Mouse (Mus musculus) forebrain, embryonic 10.5 days (tissue): ENCODE data around the gene Lyrm7. TPM values are rescaled to one million over a fixed set of nuclear protein-coding genes. Genes with fewer than 3 reads are reported as not detected.
"Not testable (repeated sequence)": the region's sequence is repeated elsewhere in the genome, so short reads cannot be mapped to it uniquely, and the experiment has no call there.

ENCODE experiments used
- DNase-seq: peaks from one replicate; pipeline ENCODE4 v3.0.0-alpha.2; 2017; ENCODE audit warnings: low spot score; ENCODE audit errors: extremely low spot score
- H3K27ac ChIP-seq: fragments of 300-500 bp; sonication (generic); 2 replicates; pipeline ENCODE4 v1.5.1; 2016; ENCODE audit warnings: mild to moderate bottlenecking
- H3K27me3 ChIP-seq: fragments of 300-500 bp; sonication (generic); 2 replicates; pipeline ENCODE4 v1.6.1; 2016; ENCODE audit warnings: mild to moderate bottlenecking; ENCODE audit not compliant: poor library complexity, severe bottlenecking
- H3K36me3 ChIP-seq: fragments of 300-500 bp; sonication (generic); replicated peaks from 2 replicates; pipeline ENCODE4 v1.6.1; 2016; ENCODE audit warnings: mild to moderate bottlenecking, moderate library complexity
- H3K4me1 ChIP-seq: fragments of 300-500 bp; sonication (generic); 2 replicates; pipeline ENCODE4 v1.6.1; 2016
- H3K4me3 ChIP-seq: fragments of 300-500 bp; sonication (generic); 2 replicates; pipeline ENCODE4 v1.5.1; 2016; ENCODE audit warnings: mild to moderate bottlenecking, moderate library complexity
- H3K9me3 ChIP-seq: fragments of 300-500 bp; sonication (generic); 2 replicates; pipeline ENCODE4 v1.6.1; 2016; ENCODE audit warnings: mild to moderate bottlenecking, moderate library complexity
- WGBS: fragments of 180-500 bp; shearing (Covaris S2); methylation state at CpG from one replicate; pipeline ENCODE4 v1.1.7; 2016; 5-methylcytosine and 5-hydroxymethylcytosine counted together
- polyA plus RNA-seq: library from polyadenylated mRNA; unstranded; fragments of >200 nt; fragmentation: Nextera tagmentation; extraction: Ambion mirVana; gene quantifications from 2 replicates; pipeline ENCODE4 v1.2.1, GENCODE M21; 2016

Lyrm7 gene
- polyA plus RNA-seq, 1 experiment from 2014 or later, result 8.0 TPM

DNA sequence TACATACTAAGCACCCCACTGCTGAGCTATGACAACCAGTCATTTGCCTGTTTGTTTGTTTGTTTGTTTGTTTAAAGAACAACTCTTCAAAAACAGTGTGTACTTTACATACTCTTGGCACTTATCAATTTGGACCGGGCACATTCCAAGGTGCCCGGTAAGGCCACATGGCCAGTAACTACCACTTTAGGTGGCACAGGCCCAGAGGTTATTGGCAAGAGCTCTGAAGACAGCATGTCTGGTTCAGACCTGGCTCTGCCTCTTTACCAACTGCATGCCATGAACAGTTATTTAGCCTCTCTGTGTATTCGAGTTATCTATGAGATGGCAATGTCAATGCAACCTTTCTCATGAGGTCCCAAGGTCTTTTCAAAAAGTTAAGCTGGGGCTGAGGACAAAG is 35.9 kb upstream of the Lyrm7 start:
- DNase-seq, H3K27me3 ChIP-seq, H3K27ac ChIP-seq, H3K36me3 ChIP-seq, H3K9me3 ChIP-seq, H3K4me3 ChIP-seq: not testable (repeated sequence)
- 94% methylated on average over 3 of the region's 3 CpGs for WGBS
- H3K4me1 ChIP-seq, result peaks cover 10% of the 10 kb centered on the region

DNA sequence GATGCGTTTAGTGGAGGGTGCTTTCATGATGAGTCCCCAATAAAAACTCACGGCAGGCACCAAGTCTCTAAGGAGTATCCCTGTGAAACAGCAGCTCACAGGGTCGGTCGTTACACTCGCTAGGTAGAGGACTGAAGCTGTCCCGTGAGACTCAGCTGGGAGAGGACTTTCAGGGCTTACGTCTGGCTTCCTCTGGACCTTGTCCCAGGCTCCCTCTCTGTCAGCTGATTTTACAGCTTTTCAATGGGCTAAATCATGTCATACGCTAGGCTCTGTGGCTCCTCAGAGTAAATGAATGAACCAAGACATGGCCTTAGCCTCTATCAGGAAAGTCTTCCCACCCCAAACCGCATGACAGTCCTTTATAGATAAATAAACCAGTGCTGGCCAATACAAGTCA is 33.9 kb upstream of the Lyrm7 start:
- H3K4me1 ChIP-seq, result peaks cover 10% of the 10 kb centered on the region
- no peaks in the 10 kb centered on the region for H3K27me3 ChIP-seq
- no peaks in the 10 kb centered on the region for H3K9me3 ChIP-seq
- no peaks in the 10 kb centered on the region for H3K36me3 ChIP-seq
- WGBS, result 82% methylated on average over 9 of the region's 9 CpGs
- H3K4me3 ChIP-seq, result no peak overlapping the region
- no peak for DNase-seq
- H3K27ac ChIP-seq, result no peak overlapping the region

- H3K4me3 ChIP-seq, result no peak overlapping the region
- WGBS, result 66% methylated on average over 7 of the region's 7 CpGs
- H3K9me3 ChIP-seq, result no peaks in the 10 kb centered on the region; the same call in 1 of the 2 replicates
- no peak for DNase-seq
- H3K27ac ChIP-seq, result no peak overlapping the region
- H3K36me3 ChIP-seq, result no peaks in the 10 kb centered on the region
- 0 out of 2 replicates have a peak, but pooled peaks cover 4% of the 10 kb centered on the region for H3K4me1 ChIP-seq
- H3K27me3 ChIP-seq, result no peaks in the 10 kb centered on the region
Measured at GRCm38 (mm10) chr11:54892091-54892490, 31.4 kb upstream of the Lyrm7 start.

GRCm38 (mm10) chr11:54891341-54891740 is 30.6 kb upstream of the Lyrm7 start:
- WGBS, result 83% methylated on average over 5 of the region's 5 CpGs
- no peak for DNase-seq
- H3K4me1 ChIP-seq, result 0 out of 2 replicates have a peak, but pooled peaks cover 4% of the 10 kb centered on the region
- no peak overlapping the region for H3K4me3 ChIP-seq
- no peak overlapping the region for H3K27ac ChIP-seq
- no peaks in the 10 kb centered on the region for H3K36me3 ChIP-seq
- H3K9me3 ChIP-seq, result no peaks in the 10 kb centered on the region; the same call in 1 of the 2 replicates
- H3K27me3 ChIP-seq, result no peaks in the 10 kb centered on the region

DNA sequence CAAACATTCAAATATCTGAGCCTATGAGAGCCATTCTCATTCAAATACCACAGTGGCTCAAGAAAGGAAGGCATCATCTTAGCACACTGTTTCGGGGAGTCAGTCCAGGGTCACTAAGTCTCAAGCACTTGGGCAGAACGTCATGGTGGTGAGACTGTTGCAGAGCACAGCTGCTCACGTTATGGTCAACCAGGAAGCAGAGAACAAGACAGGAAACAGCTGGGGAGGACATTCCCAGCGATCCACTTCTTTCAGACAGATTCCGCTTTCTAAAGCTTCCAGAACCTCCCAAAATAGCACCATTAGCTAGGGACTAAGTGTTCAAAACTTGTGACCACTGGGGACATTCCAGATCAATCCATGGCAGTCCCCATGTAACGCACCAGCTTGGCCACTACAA is 27.2 kb upstream of the Lyrm7 start:
- Histone ChIP-seq H3K36me3 (no peaks in the 10 kb centered on the region), H3K4me1 (peaks cover 12% of the 10 kb centered on the region), H3K27me3 (no peaks in the 10 kb centered on the region), H3K27ac (no peak overlapping the region), H3K9me3 (no peaks in the 10 kb centered on the region; the same call in 1 of the 2 replicates), H3K4me3 (no peak overlapping the region)
- 91% methylated on average over 6 of the region's 6 CpGs for WGBS
- no peak for DNase-seq

GRCm38 (mm10) chr11:54885406-54885805 is 24.7 kb upstream of the Lyrm7 start:
- Histone ChIP-seq H3K4me1 (peaks cover 24% of the 10 kb centered on the region), H3K27me3 (no peaks in the 10 kb centered on the region), H3K9me3 (no peaks in the 10 kb centered on the region; the same call in 1 of the 2 replicates), H3K27ac (no peak overlapping the region), H3K36me3 (no peaks in the 10 kb centered on the region), H3K4me3 (no peak overlapping the region)
- DNase-seq, result no peak
- 83% methylated on average over 2 of the region's 2 CpGs for WGBS

- Histone ChIP-seq H3K4me3 (no peak overlapping the region), H3K4me1 (peaks cover 24% of the 10 kb centered on the region), H3K36me3 (no peaks in the 10 kb centered on the region), H3K27ac (no peak overlapping the region), H3K9me3 (no peaks in the 10 kb centered on the region; the same call in 1 of the 2 replicates), H3K27me3 (no peaks in the 10 kb centered on the region)
- DNase-seq, result no peak
- WGBS, result 32% methylated on average over 5 of the region's 5 CpGs
Measured at GRCm38 (mm10) chr11:54884937-54885336, 24.2 kb upstream of the Lyrm7 start.

GRCm38 (mm10) chr11:54884197-54884828 is 23.6 kb upstream of the Lyrm7 start:
- no peak for DNase-seq
- Histone ChIP-seq H3K27me3 (no peaks in the 10 kb centered on the region), H3K4me3 (no peak overlapping the region), H3K4me1 (peaks cover 24% of the 10 kb centered on the region), H3K27ac (no peak overlapping the region), H3K9me3 (no peaks in the 10 kb centered on the region; the same call in 1 of the 2 replicates), H3K36me3 (no peaks in the 10 kb centered on the region)
- 83% methylated on average over 5 of the region's 5 CpGs for WGBS

- H3K4me3 ChIP-seq, result no peak overlapping the region
- WGBS, result 49% methylated on average over 8 of the region's 8 CpGs
- no peak for DNase-seq
- no peaks in the 10 kb centered on the region for H3K36me3 ChIP-seq
- H3K27ac ChIP-seq, result no peak overlapping the region
- no peaks in the 10 kb centered on the region for H3K9me3 ChIP-seq
- peaks cover 24% of the 10 kb centered on the region for H3K4me1 ChIP-seq
- no peaks in the 10 kb centered on the region for H3K27me3 ChIP-seq
Measured at GRCm38 (mm10) chr11:54882671-54883070, 22.0 kb upstream of the Lyrm7 start.

DNA sequence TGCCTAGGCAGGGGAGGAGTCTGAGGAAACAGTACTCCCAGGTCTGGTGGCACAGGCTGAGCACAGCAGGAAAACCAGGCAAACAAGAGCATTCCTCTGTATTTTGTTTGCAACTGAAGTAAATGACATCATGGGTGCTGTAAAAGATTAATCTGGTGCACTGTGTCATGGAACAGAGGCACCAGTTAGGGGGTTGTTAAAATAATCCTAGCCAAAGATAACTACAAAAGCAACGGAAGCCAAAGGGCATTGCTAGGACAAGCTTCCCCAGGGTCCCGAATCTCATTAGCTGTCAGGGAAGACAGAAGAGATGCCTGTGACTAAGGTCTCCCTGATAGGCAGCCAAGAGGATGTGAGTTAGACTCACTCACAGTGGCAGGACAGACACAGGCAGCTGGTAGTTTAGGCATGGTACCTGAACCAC is 20.3 kb upstream of the Lyrm7 start:
- H3K4me1 ChIP-seq, result peaks cover 24% of the 10 kb centered on the region
- WGBS, result 30% methylated on average over 2 of the region's 2 CpGs
- no peak overlapping the region for H3K4me3 ChIP-seq
- no peaks in the 10 kb centered on the region for H3K36me3 ChIP-seq
- no peak overlapping the region for H3K27ac ChIP-seq
- no peaks in the 10 kb centered on the region for H3K9me3 ChIP-seq
- H3K27me3 ChIP-seq, result no peaks in the 10 kb centered on the region
- no peak for DNase-seq

GRCm38 (mm10) chr11:54879922-54880321 is 19.2 kb upstream of the Lyrm7 start:
- no peaks in the 10 kb centered on the region for H3K27me3 ChIP-seq
- no peak overlapping the region for H3K4me3 ChIP-seq
- no peak overlapping the region for H3K27ac ChIP-seq
- DNase-seq, result no peak
- 85% methylated on average over 10 of the region's 10 CpGs for WGBS
- peaks cover 19% of the 10 kb centered on the region for H3K4me1 ChIP-seq
- H3K36me3 ChIP-seq, result peaks cover 7% of the 10 kb centered on the region
- H3K9me3 ChIP-seq, result no peaks in the 10 kb centered on the region

GRCm38 (mm10) chr11:54879434-54879833 is 18.7 kb upstream of the Lyrm7 start:
- WGBS, result 52% methylated on average over 4 of the region's 4 CpGs
- no peak for DNase-seq

DNA sequence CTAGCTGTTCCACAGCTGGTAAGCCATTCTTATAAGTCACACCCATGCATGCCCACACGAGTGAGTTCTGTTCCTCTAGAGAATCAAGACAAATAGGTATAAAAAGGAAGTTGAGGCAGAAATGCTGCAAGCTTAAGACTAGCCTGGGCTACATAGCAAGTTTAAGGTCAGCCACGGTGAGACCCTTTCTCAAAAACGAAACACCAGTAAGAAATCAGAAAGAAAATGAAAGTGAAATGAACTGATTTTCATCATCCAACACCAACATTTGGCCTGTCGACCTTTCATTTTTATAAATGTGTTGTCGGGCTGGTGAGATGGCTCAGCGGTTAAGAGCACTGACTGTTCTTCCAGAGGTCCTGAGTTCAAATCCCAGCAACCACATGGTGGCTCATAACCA is 18.2 kb upstream of the Lyrm7 start:
- 87% methylated on average over 6 of the region's 6 CpGs for WGBS
- no peak overlapping the region for H3K27ac ChIP-seq
- DNase-seq, result no peak
- H3K9me3 ChIP-seq, result no peaks in the 10 kb centered on the region
- H3K36me3 ChIP-seq, result peaks cover 17% of the 10 kb centered on the region
- H3K4me1 ChIP-seq, result peaks cover 14% of the 10 kb centered on the region
- no peaks in the 10 kb centered on the region for H3K27me3 ChIP-seq
- H3K4me3 ChIP-seq, result no peak overlapping the region

More at GRCm38 (mm10) chr11:54879434-54879833, 18.7 kb upstream of the Lyrm7 start:
- H3K4me1 ChIP-seq, result peaks cover 14% of the 10 kb centered on the region
- H3K27ac ChIP-seq, result no peak overlapping the region
- H3K36me3 ChIP-seq, result peaks cover 12% of the 10 kb centered on the region
- no peaks in the 10 kb centered on the region for H3K27me3 ChIP-seq
- no peaks in the 10 kb centered on the region for H3K9me3 ChIP-seq
- no peak overlapping the region for H3K4me3 ChIP-seq
